Mouse (Mus musculus) olfactory bulb, adult 2 months (tissue): ENCODE data around the gene Myo3b.

Source experiments
- CTCF ChIP-seq: fragments of 200-500 bp; IDR thresholded peaks from 2 replicates; pipeline ENCODE4 v1.5.1; 2012; ENCODE audit warnings: low read depth, mild to moderate bottlenecking, low read length, moderate library complexity; ENCODE audit not compliant: insufficient read depth
- POLR2A ChIP-seq: fragments of 200-500 bp; IDR thresholded peaks from 2 replicates; pipeline ENCODE4 v1.6.1; 2012; ENCODE audit warnings: mild to moderate bottlenecking, low read depth, low read length, moderate library complexity; ENCODE audit not compliant: insufficient read depth

DNA sequence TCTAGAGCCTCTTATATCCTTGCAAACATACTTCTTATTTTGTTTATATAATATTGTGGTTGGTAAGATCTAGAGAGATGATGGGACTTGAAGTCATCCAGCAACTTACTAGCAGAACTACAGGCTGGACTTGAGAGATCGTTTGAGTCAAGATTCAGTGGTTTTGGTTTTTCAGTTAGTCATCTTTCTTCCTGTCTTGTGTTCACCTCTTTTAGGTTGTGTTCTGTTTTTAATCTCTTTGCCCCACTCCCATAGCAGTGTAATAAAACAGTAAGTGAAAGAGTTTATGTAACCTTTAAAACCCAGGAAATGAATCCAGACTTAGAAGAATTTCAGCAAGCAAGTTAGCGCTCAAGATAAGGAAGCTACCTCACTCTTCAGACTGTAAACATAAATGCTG, 44.1 kb upstream of the Myo3b start:
- TF ChIP-seq CTCF (no peak), POLR2A (no peak)
